Mouse (Mus musculus) forebrain, embryonic 11.5 days (tissue): ENCODE data around the gene Cenpn. TPM values are rescaled to one million over a fixed set of nuclear protein-coding genes. Genes with fewer than 3 reads are reported as not detected.

Experiments used
- polyA plus RNA-seq: library from polyadenylated mRNA; unstranded; fragments of >200 nt; fragmentation: Nextera tagmentation; extraction: Ambion mirVana; gene quantifications from 2 replicates; pipeline ENCODE4 v1.2.1, GENCODE M21; 2014

Cenpn gene
- polyA plus RNA-seq, 1 experiment from 2014 or later: 59.5 TPM

Other genes with a start within 250 kb of the Cenpn start
- 8.3 and 9.0 TPM in 2 replicates for gene Cdyl2, start 188.7 kb upstream of the Cenpn start, polyA plus RNA-seq
- 71.4 and 83.9 TPM in 2 replicates for gene Cmc2, start 275 bp upstream of the Cenpn start, polyA plus RNA-seq
- 18.6 and 19.8 TPM in 2 replicates for gene Atmin, start 21.7 kb downstream of the Cenpn start, polyA plus RNA-seq
- gene 1700030J22Rik, start 57.2 kb downstream of the Cenpn start, polyA plus RNA-seq: 2.8 and 4.4 TPM in 2 replicates
- gene Gcsh, start 71.8 kb downstream of the Cenpn start, polyA plus RNA-seq: 159 and 166 TPM in 2 replicates
- gene Pkd1l2, start 160.7 kb downstream of the Cenpn start, polyA plus RNA-seq: not detected in 2 replicates
- 0.19 TPM in 1 of 2 replicates, not detected in the other for gene Bco1, start 174.1 kb downstream of the Cenpn start, polyA plus RNA-seq
- gene Gan, start 236.4 kb downstream of the Cenpn start, polyA plus RNA-seq: 3.1 and 3.4 TPM in 2 replicates